Mouse (Mus musculus): ENCODE results near the gene Snd1.

Snd1 gene

GRCm38 (mm10) chr6:28635092-28635491 lies 160.2 kb downstream of the Snd1 start:
- no peak for DNase-seq (ENCODE audit: low read depth, low spot score)

- no peak for DNase-seq (ENCODE audit: low read depth, low spot score)
Observed at GRCm38 (mm10) chr6:28635531-28636348, 160.8 kb downstream of the Snd1 start.

- DNase-seq (ENCODE audit: low read depth, low spot score): no peak
Observed at GRCm38 (mm10) chr6:28640088-28640487, 165.1 kb downstream of the Snd1 start.

GRCm38 (mm10) chr6:28642909-28643308 lies 168.0 kb downstream of the Snd1 start:
- DNase-seq (ENCODE audit: low read depth, low spot score): no peak

- no peak for DNase-seq (ENCODE audit: low read depth, low spot score)
Observed at GRCm38 (mm10) chr6:28645231-28645630, 170.3 kb downstream of the Snd1 start.

GRCm38 (mm10) chr6:28656511-28656910 lies 181.6 kb downstream of the Snd1 start:
- DNase-seq (ENCODE audit: low read depth, low spot score): no peak

- no peak for DNase-seq (ENCODE audit: low read depth, low spot score)
Observed at GRCm38 (mm10) chr6:28663004-28663403, 188.1 kb downstream of the Snd1 start.

- DNase-seq (ENCODE audit: low read depth, low spot score): no peak
Observed at GRCm38 (mm10) chr6:28663670-28664069, 188.7 kb downstream of the Snd1 start.

GRCm38 (mm10) chr6:28664716-28665115 lies 189.8 kb downstream of the Snd1 start:
- no peak for DNase-seq (ENCODE audit: low read depth, low spot score)

- no peak for DNase-seq (ENCODE audit: low read depth, low spot score)
Observed at GRCm38 (mm10) chr6:28667586-28667985, 192.6 kb downstream of the Snd1 start.

GRCm38 (mm10) chr6:28669251-28669650 lies 194.3 kb downstream of the Snd1 start:
- DNase-seq (ENCODE audit: low read depth, low spot score): no peak

- no peak for DNase-seq (ENCODE audit: low read depth, low spot score)
Observed at GRCm38 (mm10) chr6:28672388-28672787, 197.4 kb downstream of the Snd1 start.

- no peak for DNase-seq (ENCODE audit: low read depth, low spot score)
Observed at GRCm38 (mm10) chr6:28674686-28675085, 199.7 kb downstream of the Snd1 start.

GRCm38 (mm10) chr6:28678896-28679295 lies 204.0 kb downstream of the Snd1 start:
- no peak for DNase-seq (ENCODE audit: low read depth, low spot score)

- no peak for DNase-seq (ENCODE audit: low read depth, low spot score)
Observed at GRCm38 (mm10) chr6:28680537-28680936, 205.6 kb downstream of the Snd1 start.

GRCm38 (mm10) chr6:28681521-28682457 lies 206.8 kb downstream of the Snd1 start:
- no peak for DNase-seq (ENCODE audit: low read depth, low spot score)

- no peak for DNase-seq (ENCODE audit: low read depth, low spot score)
Observed at GRCm38 (mm10) chr6:28685052-28685451, 210.1 kb downstream of the Snd1 start.

- DNase-seq (ENCODE audit: low read depth, low spot score): no peak
Observed at GRCm38 (mm10) chr6:28685745-28686144, 210.8 kb downstream of the Snd1 start.

GRCm38 (mm10) chr6:28687776-28688175 lies 212.8 kb downstream of the Snd1 start:
- DNase-seq (ENCODE audit: low read depth, low spot score): no peak

- no peak for DNase-seq (ENCODE audit: low read depth, low spot score)
Observed at GRCm38 (mm10) chr6:28692659-28693058, 217.7 kb downstream of the Snd1 start.

- DNase-seq (ENCODE audit: low read depth, low spot score): no peak
Observed at GRCm38 (mm10) chr6:28697214-28697613, 222.3 kb downstream of the Snd1 start.

GRCm38 (mm10) chr6:28704612-28705011 lies 229.7 kb downstream of the Snd1 start:
- DNase-seq (ENCODE audit: low read depth, low spot score): peak; percentile 15

All from mesoderm, embryonic 11.5 days (tissue).